Mouse (Mus musculus) midbrain, embryonic 11.5 days (tissue): ENCODE measurements around the gene Ctsw. TPM values are rescaled to one million over a fixed set of nuclear protein-coding genes. Genes with fewer than 3 reads are reported as not detected.
A peak's percentile ranks its signal among the peaks of the same experiment; 100 is the strongest.

Source experiments
- ATAC-seq: fragments of 200-750 bp; cut with Nextera tagmentation; 2 replicates; pipeline ENCODE4 v1.8.0; 2017; ENCODE audit warnings: moderate TSS enrichment, moderate library complexity; ENCODE audit not compliant: low FRiP score
- DNase-seq: peaks from one replicate; pipeline ENCODE4 v3.0.0; 2015; ENCODE audit warnings: low spot score; ENCODE audit errors: missing footprints
- H3K27ac ChIP-seq: fragments of 300-500 bp; sonication (generic); 2 replicates; pipeline ENCODE4 v1.5.1; 2014; ENCODE audit warnings: low read depth, low read length
- H3K27me3 ChIP-seq: fragments of 300-500 bp; sonication (generic); 2 replicates; pipeline ENCODE4 v1.6.1; 2014; ENCODE audit warnings: mild to moderate bottlenecking, low read length, moderate library complexity, mixed read lengths; ENCODE audit not compliant: control insufficient read depth, insufficient read depth
- H3K36me3 ChIP-seq: fragments of 300-500 bp; sonication (generic); 2 replicates; pipeline ENCODE4 v1.6.1; 2014; ENCODE audit warnings: mild to moderate bottlenecking, low read length, moderate library complexity, mixed read lengths; ENCODE audit not compliant: control insufficient read depth, insufficient read depth
- H3K4me1 ChIP-seq: fragments of 300-500 bp; sonication (generic); 2 replicates; pipeline ENCODE4 v1.6.1; 2014; ENCODE audit warnings: low read length; ENCODE audit not compliant: control insufficient read depth, insufficient read depth
- H3K4me2 ChIP-seq: fragments of 300-500 bp; sonication (generic); 2 replicates; pipeline ENCODE4 v1.6.1; 2014; ENCODE audit warnings: mild to moderate bottlenecking, moderate library complexity
- H3K4me3 ChIP-seq: fragments of 300-500 bp; sonication (generic); 2 replicates; pipeline ENCODE4 v1.5.1; 2014; ENCODE audit warnings: low read depth, low read length
- H3K9ac ChIP-seq: fragments of 300-500 bp; sonication (generic); 2 replicates; pipeline ENCODE4 v1.6.1; 2014; ENCODE audit warnings: low read length
- H3K9me3 ChIP-seq: fragments of 300-500 bp; sonication (generic); 2 replicates; pipeline ENCODE4 v1.6.1; 2016; ENCODE audit warnings: low read length; ENCODE audit not compliant: control insufficient read depth
- WGBS: fragments of 180-500 bp; shearing (Covaris S2); extraction: QIAGEN DNeasy Blood & Tissue Kit; methylation state at CpG from one replicate; pipeline ENCODE4 v1.1.7; 2014; 5-methylcytosine and 5-hydroxymethylcytosine counted together
- polyA plus RNA-seq: library from polyadenylated mRNA; unstranded; fragments of >200 nt; fragmentation: Nextera tagmentation; extraction: Ambion mirVana; gene quantifications from 2 replicates; pipeline ENCODE4 v1.2.1, GENCODE M21; 2014

The Ctsw gene
- polyA plus RNA-seq, 1 experiment from 2014 or later = 2.4 TPM

DNA sequence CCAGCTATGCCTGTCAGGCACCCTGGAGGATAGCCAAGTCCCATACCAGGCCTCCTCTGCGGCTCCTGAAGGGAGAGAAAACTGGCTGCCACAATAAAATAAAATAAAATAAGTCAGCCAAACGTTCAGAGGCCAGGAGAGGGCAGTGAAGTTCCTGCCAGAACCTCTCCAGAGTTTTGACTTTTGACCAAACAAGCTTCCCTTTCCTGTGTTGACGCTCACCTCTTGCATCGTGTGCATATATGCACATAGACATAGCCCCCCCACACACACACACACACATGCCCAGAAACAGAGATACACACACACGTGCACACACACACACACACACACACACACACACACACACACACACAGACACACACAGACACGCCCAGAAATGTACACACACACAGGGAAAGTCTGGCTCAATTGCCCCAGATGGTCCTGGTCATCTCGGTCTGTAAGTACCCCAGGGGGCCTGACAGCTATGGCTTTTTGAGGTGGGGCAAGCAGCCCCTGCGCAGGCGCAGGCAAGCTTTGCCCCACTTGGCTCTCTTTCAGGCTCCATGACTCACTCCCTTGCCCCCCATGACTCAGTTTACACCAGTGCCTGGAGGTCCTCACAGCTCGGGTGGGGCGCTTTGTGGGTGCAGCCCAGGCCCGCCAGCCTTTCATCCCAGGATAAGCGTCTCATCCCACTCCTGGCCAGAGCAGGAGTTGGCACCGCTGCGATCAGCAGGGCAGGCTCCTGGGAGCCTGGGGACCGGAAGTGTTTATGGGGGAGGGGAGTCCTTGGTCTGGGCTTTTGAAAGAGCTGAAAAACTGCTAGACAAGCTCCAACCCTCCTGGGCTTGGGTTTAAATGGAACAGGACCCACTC is 35.1 kb downstream of the Ctsw start:
- 11% methylated on average over 16 of the region's 16 CpGs for WGBS
- peak overlapping the region; percentile 46 for H3K4me2 ChIP-seq
- no peaks in the 10 kb centered on the region for H3K27me3 ChIP-seq
- peaks cover 7% of the 10 kb centered on the region for H3K4me1 ChIP-seq
- H3K27ac ChIP-seq = no peak overlapping the region
- no peaks in the 10 kb centered on the region for H3K9me3 ChIP-seq
- DNase-seq (peak; percentile 89), ATAC-seq (no peak)
- peak overlapping the region; percentile 20; the same call in 1 of the 2 replicates for H3K4me3 ChIP-seq
- peak overlapping the region; percentile 49 for H3K9ac ChIP-seq
- H3K36me3 ChIP-seq = no peaks in the 10 kb centered on the region

DNA sequence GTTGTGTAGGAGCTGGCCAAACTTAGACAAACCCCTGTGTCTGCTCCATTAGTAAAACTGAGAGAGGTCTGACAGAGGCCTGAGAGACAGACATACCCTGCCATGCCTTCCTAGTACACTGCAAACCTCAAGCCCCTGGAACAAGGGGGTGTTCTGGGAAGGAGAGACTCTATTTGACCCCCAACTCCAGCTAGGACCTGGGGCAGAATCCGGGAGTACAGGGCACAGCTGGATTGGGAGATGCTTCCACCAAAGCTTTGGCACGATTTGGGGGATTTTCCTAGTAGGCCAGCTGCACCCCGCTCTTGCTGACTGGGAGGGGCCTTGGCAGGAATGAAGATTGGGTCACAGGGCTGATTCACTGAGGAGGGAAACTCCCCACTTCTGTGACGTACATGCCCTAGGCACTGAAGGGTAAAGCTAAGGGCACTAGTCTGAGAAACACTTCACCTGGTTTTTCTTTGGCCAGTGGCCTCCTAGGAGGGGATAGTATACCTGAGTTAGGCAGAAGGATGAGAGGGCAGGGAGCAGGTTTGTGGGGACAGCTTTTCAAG is 36.3 kb downstream of the Ctsw start:
- no peak for ATAC-seq
- H3K9ac ChIP-seq = no peak overlapping the region
- no peak overlapping the region for H3K4me3 ChIP-seq
- H3K4me1 ChIP-seq = peaks cover 7% of the 10 kb centered on the region
- H3K4me2 ChIP-seq = no peak overlapping the region
- no peak overlapping the region for H3K27ac ChIP-seq
- no peaks in the 10 kb centered on the region for H3K9me3 ChIP-seq
- DNase-seq = no peak
- 74% methylated on average over 4 of the region's 4 CpGs for WGBS
- no peaks in the 10 kb centered on the region for H3K36me3 ChIP-seq
- no peaks in the 10 kb centered on the region for H3K27me3 ChIP-seq

DNA sequence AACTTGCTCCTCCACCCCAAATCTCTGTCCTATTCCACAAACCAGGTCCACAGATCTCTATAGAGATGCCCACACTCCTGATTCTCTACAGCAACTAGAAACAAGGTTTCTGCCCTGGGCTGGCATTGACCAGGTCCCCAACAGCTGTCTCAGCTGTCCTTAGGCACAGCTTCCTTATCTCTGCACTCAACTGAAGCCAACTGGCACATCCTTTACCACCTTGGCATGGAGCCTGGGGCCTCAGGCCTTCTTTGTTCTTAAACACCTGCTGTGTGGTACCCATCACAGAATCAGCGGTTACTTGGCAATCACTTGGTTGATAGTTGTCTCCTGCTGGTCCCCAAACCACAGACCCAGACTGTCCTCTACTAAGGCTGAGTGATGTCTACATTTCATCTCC is 37.9 kb downstream of the Ctsw start:
- DNase-seq = peak; percentile 21
- Histone ChIP-seq H3K9me3 (no peaks in the 10 kb centered on the region), H3K27me3 (no peaks in the 10 kb centered on the region), H3K9ac (no peak overlapping the region), H3K4me3 (no peak overlapping the region), H3K27ac (no peak overlapping the region), H3K4me2 (no peak overlapping the region), H3K4me1 (peaks cover 14% of the 10 kb centered on the region), H3K36me3 (0 out of 2 replicates have a peak, but pooled peaks cover 5% of the 10 kb centered on the region)
- ATAC-seq = no peak
- WGBS = 90% methylated on average over 1 of the region's 1 CpGs

DNA sequence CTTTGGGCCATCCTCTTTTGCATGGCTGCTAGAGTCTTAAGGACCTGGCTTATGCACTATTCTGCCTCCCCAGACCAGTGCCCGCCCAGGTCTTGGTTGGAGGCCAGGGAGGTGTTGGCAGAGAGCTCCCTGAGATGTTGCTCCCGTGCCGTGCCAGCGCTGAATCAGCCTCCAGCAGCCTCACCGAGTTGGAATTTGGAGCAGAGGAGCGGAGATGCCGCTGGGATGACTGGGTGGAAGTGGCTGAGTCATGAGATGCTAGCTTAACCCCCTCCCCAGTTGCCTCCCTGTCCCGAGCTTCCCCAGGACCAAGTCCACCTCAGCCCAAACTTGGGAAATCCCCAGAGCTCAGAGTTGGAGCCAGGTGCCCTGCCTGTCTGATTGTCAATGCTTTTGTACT is 38.5 kb downstream of the Ctsw start:
- DNase-seq = peak; percentile 33
- no peak overlapping the region for H3K4me3 ChIP-seq
- H3K27ac ChIP-seq = no peak overlapping the region
- WGBS = 75% methylated on average over 8 of the region's 8 CpGs
- no peaks in the 10 kb centered on the region for H3K9me3 ChIP-seq
- no peaks in the 10 kb centered on the region for H3K27me3 ChIP-seq
- no peak overlapping the region for H3K9ac ChIP-seq
- no peak for ATAC-seq
- 0 out of 2 replicates have a peak, but pooled peaks cover 5% of the 10 kb centered on the region for H3K36me3 ChIP-seq
- H3K4me1 ChIP-seq = peaks cover 14% of the 10 kb centered on the region
- H3K4me2 ChIP-seq = no peak overlapping the region

DNA sequence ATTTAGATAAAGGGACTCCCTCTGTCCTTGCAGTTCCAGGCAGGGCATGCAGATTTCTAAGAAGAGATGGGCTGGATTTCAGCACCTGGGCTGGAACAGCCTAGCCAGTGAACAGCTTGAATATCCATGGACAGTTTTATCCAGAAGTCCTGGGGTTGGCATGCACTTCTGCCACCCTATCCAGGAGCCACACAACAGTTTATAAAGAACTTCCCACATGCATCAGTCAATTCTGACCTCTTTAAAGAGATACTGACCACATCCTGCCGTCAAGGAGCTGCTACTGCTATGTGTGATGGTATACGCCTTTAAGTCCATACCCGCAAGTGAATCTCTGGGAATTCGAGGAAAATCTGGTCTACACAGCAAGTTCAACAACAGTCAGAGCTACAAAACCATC is 39.1 kb downstream of the Ctsw start:
- 0 out of 2 replicates have a peak, but pooled peaks cover 5% of the 10 kb centered on the region for H3K36me3 ChIP-seq
- H3K27me3 ChIP-seq = no peaks in the 10 kb centered on the region
- H3K27ac ChIP-seq = no peak overlapping the region
- H3K9ac ChIP-seq = no peak overlapping the region
- H3K4me2 ChIP-seq = no peak overlapping the region
- WGBS = 84% methylated on average over 4 of the region's 4 CpGs
- ATAC-seq (no peak), DNase-seq (peak; percentile 65)
- no peaks in the 10 kb centered on the region for H3K9me3 ChIP-seq
- peaks cover 14% of the 10 kb centered on the region for H3K4me1 ChIP-seq
- no peak overlapping the region for H3K4me3 ChIP-seq

DNA sequence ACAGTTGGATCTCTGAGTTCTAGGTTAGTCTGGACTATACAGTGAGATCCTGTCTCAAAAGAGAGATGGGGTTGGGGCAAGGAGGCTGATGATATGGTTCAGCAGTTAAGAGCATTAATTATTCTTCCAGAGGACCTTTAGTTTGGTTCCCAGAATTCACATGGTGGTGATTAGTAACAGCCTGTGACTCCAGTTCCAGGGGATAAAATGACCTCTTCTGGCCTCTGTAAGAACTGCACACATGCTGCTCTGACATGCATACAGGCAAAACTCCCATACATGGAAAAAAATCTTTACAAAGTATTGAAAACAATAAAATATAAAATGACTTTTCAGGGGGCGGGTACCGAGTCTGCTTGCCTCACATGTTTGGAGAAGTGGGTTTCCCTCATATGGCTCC is 40.2 kb downstream of the Ctsw start:
- Histone ChIP-seq H3K4me2 (no peak overlapping the region), H3K27ac (no peak overlapping the region), H3K36me3 (0 out of 2 replicates have a peak, but pooled peaks cover 5% of the 10 kb centered on the region), H3K4me1 (peaks cover 18% of the 10 kb centered on the region), H3K9me3 (no peaks in the 10 kb centered on the region), H3K27me3 (no peaks in the 10 kb centered on the region), H3K9ac (no peak overlapping the region), H3K4me3 (no peak overlapping the region)
- peak; percentile 84 for DNase-seq
- no peak for ATAC-seq
- WGBS = 94% methylated on average over 2 of the region's 2 CpGs

DNA sequence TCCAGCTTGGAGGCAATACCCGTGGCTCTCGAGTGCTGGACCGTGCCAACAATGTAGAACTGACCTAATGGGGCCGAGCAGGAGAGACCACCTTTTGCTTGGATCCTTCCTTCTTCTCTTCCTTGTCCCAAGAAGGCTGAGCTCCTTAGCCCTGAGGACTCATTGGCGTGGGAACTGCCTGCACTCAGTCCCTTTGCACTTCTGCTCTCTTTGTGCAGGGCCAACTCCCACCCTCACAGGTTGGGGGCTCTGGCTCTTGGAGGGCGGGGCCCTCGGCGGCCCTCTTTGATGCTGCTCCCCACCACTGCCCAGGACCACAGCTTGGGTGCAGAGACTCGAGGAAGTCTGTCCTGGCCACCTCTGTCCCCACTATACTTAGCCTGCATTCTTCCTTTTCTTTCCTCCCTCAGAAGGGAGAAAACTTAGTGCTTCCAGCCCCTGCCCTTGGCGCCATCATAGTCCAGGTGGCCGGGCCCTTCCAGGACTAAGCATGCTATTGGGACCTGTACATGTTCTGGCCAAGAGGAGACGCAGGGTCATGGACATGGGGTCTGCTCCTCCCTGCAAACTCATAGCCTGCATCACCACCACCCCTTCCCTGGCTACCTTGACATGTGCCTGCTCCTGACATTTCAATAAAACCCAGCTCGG is 41.5 kb downstream of the Ctsw start:
- ATAC-seq = no peak
- Histone ChIP-seq H3K27ac (no peak overlapping the region), H3K9me3 (no peaks in the 10 kb centered on the region), H3K4me1 (peaks cover 20% of the 10 kb centered on the region), H3K4me2 (no peak overlapping the region), H3K27me3 (no peaks in the 10 kb centered on the region), H3K4me3 (no peak overlapping the region), H3K36me3 (0 out of 2 replicates have a peak, but pooled peaks cover 9% of the 10 kb centered on the region), H3K9ac (no peak overlapping the region)
- 93% methylated on average over 13 of the region's 13 CpGs for WGBS
- peak; percentile 79 for DNase-seq

DNA sequence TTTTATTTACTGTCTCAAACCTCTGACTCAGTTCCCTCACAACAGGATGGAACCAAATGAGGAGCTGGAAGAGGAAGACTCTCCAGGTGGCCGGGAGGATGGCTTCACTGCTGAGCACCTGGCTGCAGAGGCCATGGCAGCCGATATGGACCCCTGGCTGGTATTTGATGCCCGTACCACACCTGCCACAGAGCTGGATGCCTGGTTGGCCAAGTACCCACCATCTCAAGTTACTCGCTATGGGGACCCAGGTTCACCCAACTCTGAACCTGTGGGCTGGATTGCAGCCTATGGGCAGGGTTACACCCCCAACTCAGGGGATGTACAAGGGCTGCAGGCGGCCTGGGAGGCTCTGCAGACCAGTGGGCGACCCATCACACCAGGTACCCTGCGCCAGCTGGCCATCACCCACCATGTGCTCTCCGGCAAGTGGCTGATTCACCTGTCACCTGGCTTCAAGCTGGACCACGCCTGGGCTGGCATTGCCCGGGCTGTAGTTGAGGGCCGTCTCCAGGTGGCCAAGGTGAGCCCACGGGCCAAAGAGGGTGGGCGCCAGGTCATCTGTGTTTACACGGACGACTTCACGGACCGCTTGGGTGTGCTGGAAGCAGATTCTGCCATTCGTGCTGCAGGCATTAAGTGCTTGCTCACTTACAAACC is 42.3 kb downstream of the Ctsw start:
- ATAC-seq (no peak), DNase-seq (peak; percentile 76)
- WGBS = 91% methylated on average over 18 of the region's 18 CpGs
- Histone ChIP-seq H3K36me3 (0 out of 2 replicates have a peak, but pooled peaks cover 9% of the 10 kb centered on the region), H3K4me3 (peak overlapping the region; percentile 85), H3K9ac (peak overlapping the region; percentile 91), H3K4me1 (peaks cover 20% of the 10 kb centered on the region), H3K9me3 (no peaks in the 10 kb centered on the region), H3K4me2 (peak overlapping the region; percentile 78), H3K27me3 (no peaks in the 10 kb centered on the region), H3K27ac (no peak overlapping the region)
